Mouse (Mus musculus): Measurements from ENCODE around the gene Gm20517.
A peak's percentile ranks its signal among the peaks of the same experiment; 100 is the strongest.

- TF ChIP-seq CTCF (IDR thresholded peaks at IDR 0.05; ENCODE audit: low read depth) (peak; percentile 82), EP300 (IDR thresholded peaks at IDR 0.05; ENCODE audit: low read depth) (no peak)
Observed at GRCm38 (mm10) chr17:47646683-47647082, 35.3 kb downstream of the Gm20517 start.

Measured in liver, embryonic 14.5 days (tissue).